Mouse (Mus musculus): Measurements from ENCODE around the gene Med29. TPM values are rescaled to one million over a fixed set of nuclear protein-coding genes. Genes with fewer than 3 reads are reported as not detected.

Med29 gene
- polyA plus RNA-seq, 1 experiment from 2014 or later, result 46.6 TPM

DNA sequence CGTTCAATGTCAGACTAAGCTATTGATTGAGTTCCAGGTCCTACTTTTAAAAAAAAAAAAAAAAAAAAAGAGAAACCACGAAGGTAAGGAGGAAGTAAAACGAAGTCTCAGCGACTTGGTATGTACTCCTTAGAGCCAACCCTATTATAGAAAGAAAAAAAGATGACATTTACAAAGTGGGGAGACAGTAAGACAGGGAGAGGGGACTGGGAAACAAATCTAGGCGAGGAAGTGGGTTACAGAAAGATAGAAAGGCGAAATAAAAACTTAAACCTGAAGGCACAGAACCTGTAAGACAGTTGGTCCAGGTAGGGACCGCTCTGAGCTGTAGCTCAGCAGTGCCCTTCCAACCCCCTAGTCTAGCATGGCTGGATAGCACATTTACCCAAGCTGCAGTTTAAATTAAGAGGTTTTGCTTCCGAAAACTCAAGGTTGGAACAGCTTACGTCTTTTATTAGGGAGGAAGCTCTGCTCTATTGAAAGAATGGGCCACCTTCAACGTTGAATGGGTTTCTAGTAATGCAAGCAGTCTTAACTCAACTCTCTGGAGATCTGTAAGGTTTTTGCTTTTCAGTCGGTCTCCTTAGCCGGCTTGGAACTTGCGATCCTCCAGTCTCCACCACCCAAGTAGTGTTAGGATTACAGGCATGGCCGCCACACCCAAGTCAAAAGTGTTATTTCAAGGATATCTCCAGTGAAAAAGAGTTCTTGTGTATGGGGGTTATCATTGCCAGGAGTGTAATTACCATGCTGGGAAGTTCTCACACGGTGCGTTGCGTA lies 12.1 kb downstream of the Med29 start, which contains the start of gene Zfp36:
Zfp36 (minus strand) TSS at position 17 of the 780 bp plus-strand sequence.
- Histone ChIP-seq H3K27me3 (replicated peaks) (no peaks in the 10 kb centered on the region), H3K9me3 (no peaks in the 10 kb centered on the region), H3K36me3 (replicated peaks) (0 out of 2 replicates have a peak, but pooled peaks cover 3% of the 10 kb centered on the region), H3K4me1 (peaks cover 42% of the 10 kb centered on the region), H3K4me2 (peak within 1 kb of the TSS; percentile 58), H3K9ac (peak within 1 kb of the TSS; percentile 52), H3K4me3 (peak within 1 kb of the TSS; percentile 43), H3K27ac (peak within 1 kb of the TSS; percentile 62)
- 57% methylated on average over 17 of the region's 17 CpGs for WGBS
- ATAC-seq (replicated peaks), result no peak

DNA sequence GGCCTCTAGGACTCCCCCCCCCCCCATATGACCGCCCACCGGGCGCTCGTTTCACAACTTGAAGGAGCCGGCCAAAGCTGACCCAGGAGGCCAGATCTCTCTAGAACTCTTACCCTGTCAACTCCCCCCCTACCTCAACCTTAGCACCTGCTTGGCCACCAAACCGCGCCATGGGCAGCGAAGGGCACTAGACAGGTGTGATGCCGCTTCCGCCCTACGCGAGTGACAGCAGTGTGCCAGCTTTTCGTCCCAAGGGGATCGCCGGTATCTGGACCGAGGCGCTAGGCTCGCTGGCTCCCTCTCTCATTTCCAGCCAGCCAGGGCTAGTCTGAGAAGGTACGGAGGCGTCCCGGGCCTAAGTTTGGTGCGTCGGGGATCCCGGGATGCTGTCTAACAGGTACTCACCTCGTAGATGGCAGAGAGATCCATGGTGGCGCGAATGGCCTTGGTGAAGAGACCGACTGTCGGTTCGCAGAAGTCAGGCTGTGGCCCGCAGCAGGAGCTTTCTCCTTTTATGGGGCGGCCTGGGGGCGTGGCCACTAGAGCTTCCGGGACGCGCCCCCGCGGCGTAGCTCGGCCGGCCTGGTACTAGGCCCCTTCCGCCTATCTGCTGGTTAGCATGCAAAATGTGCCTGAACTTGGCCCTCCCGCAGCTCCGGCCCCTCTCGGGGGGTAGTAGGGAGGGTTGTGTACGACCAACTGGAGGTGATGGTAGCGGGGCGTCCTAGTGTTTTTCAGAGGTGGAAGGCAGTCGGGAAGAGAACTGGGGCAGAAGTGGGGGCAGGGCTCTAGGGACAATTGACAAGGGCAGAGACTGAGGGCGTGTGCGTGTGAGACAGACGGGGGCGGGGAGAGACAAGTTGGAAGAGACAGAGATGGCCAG lies 13.5 kb downstream of the Med29 start:
- WGBS, result 1% methylated on average over 53 of the region's 53 CpGs
- Histone ChIP-seq H3K27me3 (replicated peaks) (no peaks in the 10 kb centered on the region), H3K9ac (peak overlapping the region; percentile 52), H3K36me3 (replicated peaks) (no peaks in the 10 kb centered on the region), H3K4me1 (peaks cover 47% of the 10 kb centered on the region), H3K4me2 (peak overlapping the region; percentile 58), H3K4me3 (peak overlapping the region; percentile 43), H3K9me3 (no peaks in the 10 kb centered on the region), H3K27ac (peak overlapping the region; percentile 55)
- ATAC-seq (replicated peaks), result 0 out of 2 replicates have a peak, but pooled peaks have one; percentile 31

DNA sequence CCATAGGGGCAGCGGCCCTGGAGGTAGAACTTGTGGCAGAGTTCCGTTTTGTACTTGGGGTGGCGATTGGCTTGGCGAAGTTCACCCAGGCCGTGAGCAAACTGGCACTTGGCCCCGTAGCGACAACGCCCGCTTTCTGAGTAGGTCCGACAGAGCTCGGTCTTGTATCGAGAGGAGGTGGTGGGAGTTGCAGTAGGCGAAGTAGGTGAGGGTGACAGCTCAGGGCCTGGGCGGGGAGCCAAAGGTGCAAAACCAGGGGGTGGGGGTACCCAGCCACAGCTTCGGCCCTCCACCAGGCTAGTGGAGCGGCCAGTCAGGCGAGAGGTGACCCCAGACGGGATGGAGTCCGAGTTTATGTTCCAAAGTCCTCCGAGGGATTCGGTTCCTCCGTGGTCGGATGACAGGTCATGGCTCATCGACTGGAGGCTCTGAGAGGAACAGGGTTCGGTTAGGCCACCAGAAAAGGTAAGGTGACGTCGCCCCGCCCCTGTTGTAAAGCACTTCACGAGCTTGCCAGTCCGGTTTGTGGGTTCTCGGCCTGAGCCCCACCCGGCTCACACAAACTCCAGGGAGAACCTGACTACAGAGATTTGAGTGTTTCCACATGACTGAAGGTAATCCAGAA lies 14.3 kb downstream of the Med29 start:
- WGBS, result 53% methylated on average over 32 of the region's 32 CpGs
- Histone ChIP-seq H3K36me3 (replicated peaks) (no peaks in the 10 kb centered on the region), H3K9ac (peak overlapping the region; percentile 52), H3K4me1 (peaks cover 52% of the 10 kb centered on the region), H3K4me2 (peak overlapping the region; percentile 58), H3K4me3 (peak overlapping the region; percentile 43), H3K9me3 (no peaks in the 10 kb centered on the region), H3K27me3 (replicated peaks) (no peaks in the 10 kb centered on the region), H3K27ac (peak overlapping the region; percentile 55; the same call in 1 of the 2 replicates)
- no peak for ATAC-seq (replicated peaks)

DNA sequence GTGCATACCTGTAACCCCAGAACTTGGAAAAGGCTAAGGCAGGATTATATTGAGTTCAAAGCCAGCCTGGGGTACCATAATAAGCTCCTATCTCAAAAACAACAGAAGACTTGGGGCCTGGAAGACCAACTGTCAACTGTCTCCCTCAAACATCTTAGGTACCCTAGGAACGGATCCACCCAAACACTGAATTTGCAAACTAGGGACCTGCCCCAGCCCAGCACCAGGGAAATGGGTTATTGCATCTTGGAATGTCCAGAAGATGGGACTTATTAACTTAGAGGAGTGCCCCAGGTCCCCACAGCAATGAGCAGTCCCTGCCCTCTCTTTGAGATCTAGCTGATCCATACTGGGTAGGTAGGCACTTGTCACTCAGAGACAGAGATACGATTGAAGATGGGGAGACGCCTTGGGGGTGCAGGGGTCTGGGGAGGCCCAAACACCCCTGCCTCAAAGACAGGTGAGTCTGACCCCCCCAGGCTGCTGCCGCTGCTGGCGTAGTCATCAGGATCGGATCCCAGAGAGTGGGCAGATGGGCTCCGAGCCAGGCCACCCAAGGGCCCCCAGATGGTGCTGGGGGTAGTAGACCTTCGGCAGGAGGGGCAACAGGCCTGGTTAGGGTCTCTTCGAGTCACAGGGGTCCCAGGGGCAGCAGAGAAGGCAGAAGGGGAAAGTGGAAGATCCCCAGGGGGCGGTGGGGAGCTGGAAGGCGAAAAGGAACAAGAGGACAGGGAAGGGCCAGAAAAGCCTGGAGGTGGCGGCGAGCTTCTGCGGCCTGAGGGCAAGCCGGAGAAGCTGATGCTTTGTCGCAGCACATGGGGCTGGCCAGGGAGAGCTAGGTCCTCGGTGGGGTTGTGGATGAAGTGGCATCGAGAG lies 15.1 kb downstream of the Med29 start:
- Histone ChIP-seq H3K4me3 (no peak overlapping the region), H3K27me3 (replicated peaks) (no peaks in the 10 kb centered on the region), H3K36me3 (replicated peaks) (no peaks in the 10 kb centered on the region), H3K4me1 (peaks cover 52% of the 10 kb centered on the region), H3K4me2 (peak overlapping the region; percentile 58), H3K27ac (no peak overlapping the region), H3K9ac (no peak overlapping the region), H3K9me3 (no peaks in the 10 kb centered on the region)
- ATAC-seq (replicated peaks), result no peak
- 74% methylated on average over 18 of the region's 18 CpGs for WGBS

DNA sequence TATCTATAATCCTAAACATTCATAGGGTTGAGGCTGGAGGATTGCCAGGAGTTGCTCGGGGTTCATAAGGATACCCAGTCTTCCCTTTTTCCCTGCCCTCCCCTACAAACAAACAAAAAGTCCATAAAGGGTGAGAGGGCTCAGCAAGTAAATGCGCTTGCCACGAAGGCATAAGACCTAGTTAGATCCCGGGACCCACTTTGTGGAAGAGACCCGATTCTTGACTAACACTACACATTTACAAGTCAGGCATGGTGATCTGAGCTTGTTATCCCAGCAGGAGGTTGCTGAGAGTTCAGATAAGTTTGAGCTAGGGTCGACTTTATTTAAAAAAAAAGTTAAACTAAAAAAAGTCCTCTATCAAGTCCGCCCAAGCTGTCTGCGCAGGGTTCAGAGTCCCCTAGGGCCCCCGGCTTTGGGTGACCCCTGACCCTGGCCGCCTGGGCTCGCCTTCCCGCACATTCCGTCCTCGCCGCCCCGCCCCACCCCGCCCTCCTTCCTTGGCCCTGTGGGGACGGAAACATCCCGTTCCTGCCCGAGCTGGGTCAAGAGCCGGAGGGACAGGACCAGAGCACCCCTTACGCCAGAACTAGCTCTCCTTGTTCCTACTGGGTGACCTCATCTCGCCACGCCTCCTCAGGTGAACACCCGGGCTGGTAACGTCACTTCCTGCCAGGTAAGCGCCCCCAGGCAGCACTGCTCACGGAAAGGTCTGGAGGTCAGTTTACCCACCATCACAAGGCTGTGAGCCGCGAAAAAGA lies 16.3 kb downstream of the Med29 start:
- no peak for ATAC-seq (replicated peaks)
- no peaks in the 10 kb centered on the region for H3K9me3 ChIP-seq
- H3K27me3 ChIP-seq (replicated peaks), result no peaks in the 10 kb centered on the region
- peak overlapping the region; percentile 80 for H3K27ac ChIP-seq
- H3K4me3 ChIP-seq, result peak overlapping the region; percentile 41
- WGBS, result 7% methylated on average over 29 of the region's 30 CpGs
- no peaks in the 10 kb centered on the region for H3K36me3 ChIP-seq (replicated peaks)
- peak overlapping the region; percentile 68 for H3K4me2 ChIP-seq
- peak overlapping the region; percentile 46 for H3K9ac ChIP-seq
- peaks cover 49% of the 10 kb centered on the region for H3K4me1 ChIP-seq

DNA sequence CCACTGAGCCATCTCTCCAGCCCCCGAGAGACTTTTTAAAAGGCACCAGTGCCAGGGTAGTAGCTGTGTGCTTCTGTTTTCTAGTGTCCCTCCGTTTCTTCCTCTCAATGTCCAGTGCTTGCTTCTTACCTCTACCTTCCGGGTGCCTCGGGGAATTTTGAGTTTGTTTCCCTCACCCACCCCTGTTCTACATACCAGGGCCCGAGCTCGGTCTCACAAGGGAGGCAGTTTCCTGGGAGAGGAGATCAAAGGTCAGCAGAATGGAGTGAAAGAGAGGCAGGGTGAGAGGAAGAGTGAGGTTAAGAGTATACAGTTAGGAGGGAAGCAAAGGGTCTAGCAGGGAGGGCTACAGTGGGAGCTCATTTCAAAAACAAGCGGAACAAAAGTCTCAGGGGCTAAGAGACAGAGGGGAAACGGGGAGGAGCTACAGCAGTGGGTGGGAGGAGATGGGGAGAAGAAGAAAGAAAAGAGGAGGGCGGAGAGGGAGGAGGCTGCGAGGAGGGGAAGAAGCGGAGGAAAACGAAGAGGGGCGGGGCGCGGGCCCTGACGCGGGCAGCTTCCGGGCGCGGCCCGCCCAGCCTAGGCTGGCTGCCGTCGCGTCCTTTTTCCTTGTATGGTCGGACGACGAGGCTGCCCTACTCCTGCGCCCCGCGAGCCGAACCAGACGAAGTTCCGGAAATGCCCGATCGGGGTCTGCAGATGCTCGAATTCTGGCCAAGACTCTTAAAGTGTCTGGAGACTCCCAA lies 17.2 kb downstream of the Med29 start:
- 0 out of 2 replicates have a peak, but pooled peaks have one; percentile 12 for ATAC-seq (replicated peaks)
- Histone ChIP-seq H3K4me2 (peak overlapping the region; percentile 68), H3K27me3 (replicated peaks) (no peaks in the 10 kb centered on the region), H3K9ac (peak overlapping the region; percentile 46), H3K4me1 (peaks cover 54% of the 10 kb centered on the region), H3K27ac (peak overlapping the region; percentile 80), H3K36me3 (replicated peaks) (no peaks in the 10 kb centered on the region), H3K4me3 (peak overlapping the region; percentile 41), H3K9me3 (no peaks in the 10 kb centered on the region)
- 1% methylated on average over 34 of the region's 36 CpGs for WGBS

DNA sequence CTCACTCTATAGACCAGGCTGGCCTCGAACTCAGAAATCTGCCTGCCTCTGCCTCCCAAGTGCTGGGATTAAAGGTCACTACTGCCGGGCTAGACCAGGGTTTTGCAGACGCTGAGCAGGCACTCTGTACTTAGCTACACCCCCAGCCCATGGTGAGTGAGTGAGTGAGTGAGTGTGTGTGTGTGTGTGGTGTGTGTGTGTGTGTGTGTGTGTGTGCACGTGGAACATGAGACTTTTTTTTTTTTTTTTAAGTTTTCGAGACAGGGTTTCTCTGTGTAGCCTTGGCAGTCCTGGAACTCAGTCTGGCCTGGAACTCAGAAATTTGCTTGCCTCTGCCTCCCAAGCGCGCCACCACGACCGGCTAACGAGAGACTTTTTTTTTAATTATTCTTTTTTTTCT lies 17.9 kb downstream of the Med29 start:
- peaks cover 59% of the 10 kb centered on the region for H3K4me1 ChIP-seq
- no peak overlapping the region for H3K27ac ChIP-seq
- H3K4me2 ChIP-seq, result no peak overlapping the region
- H3K9ac ChIP-seq, result no peak overlapping the region
- 82% methylated on average over 10 of the region's 10 CpGs for WGBS
- ATAC-seq (replicated peaks), result no peak
- no peaks in the 10 kb centered on the region for H3K9me3 ChIP-seq
- H3K4me3 ChIP-seq, result no peak overlapping the region
- no peaks in the 10 kb centered on the region for H3K27me3 ChIP-seq (replicated peaks)
- no peaks in the 10 kb centered on the region for H3K36me3 ChIP-seq (replicated peaks)

DNA sequence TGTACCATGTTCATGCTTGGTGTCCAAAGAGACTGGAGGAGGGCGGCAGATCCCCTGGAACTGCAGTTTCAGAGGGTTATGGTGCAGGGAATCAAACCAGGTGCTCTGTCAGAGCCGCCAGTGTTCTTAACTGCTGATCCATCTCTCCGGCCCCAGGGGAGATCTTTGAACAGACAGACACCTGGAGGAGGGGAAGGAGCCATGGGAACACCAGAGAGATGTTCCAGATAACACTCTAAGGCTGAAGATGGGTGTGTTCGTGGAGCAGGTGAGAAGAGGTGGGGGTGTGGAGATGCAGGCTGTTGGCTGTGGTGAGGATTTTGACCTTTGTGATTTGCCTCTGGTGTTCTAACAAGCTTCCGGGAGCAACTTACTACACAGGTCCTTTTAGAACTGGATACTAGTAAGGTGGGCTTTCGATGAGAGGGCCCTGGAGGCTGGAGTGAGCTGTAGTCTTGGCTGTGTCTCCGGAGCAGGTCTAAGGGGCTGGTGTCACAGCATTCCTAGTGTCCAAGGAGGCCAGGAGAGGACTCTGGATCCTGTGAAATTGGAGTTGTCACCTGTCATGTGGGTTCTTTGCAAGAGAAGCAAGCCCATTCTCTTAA lies 18.5 kb downstream of the Med29 start:
- 86% methylated on average over 7 of the region's 7 CpGs for WGBS
- peak overlapping the region; percentile 4; the same call in 1 of the 2 replicates for H3K27ac ChIP-seq
- no peak overlapping the region for H3K4me3 ChIP-seq
- no peak for ATAC-seq (replicated peaks)
- no peaks in the 10 kb centered on the region for H3K9me3 ChIP-seq
- peaks cover 53% of the 10 kb centered on the region for H3K4me1 ChIP-seq
- no peaks in the 10 kb centered on the region for H3K27me3 ChIP-seq (replicated peaks)
- no peak overlapping the region; the same call in 1 of the 2 replicates for H3K9ac ChIP-seq
- H3K36me3 ChIP-seq (replicated peaks), result no peaks in the 10 kb centered on the region
- H3K4me2 ChIP-seq, result no peak overlapping the region

DNA sequence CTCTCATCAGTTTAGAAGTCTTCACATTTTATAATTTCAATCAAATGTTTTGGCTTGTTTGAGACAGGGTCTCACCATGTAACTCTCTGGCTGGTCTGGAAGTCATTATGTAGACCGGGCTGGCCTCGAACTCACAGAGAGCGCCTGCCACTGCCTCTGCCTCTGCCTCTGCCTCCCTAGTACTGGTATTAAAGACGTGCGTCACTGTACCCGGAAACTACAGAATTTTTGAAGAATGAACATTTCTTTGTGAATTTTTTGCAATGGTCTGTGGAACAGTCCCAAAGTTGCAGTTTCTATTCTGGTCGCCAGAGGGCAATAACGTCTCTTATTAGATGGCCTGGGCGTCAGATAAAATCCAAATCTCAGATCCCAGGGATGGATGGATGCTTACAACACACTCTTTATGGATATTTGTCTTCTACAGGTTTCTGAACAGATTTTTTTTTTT lies 19.4 kb downstream of the Med29 start:
- Histone ChIP-seq H3K9ac (no peak overlapping the region), H3K4me1 (peaks cover 45% of the 10 kb centered on the region), H3K36me3 (replicated peaks) (no peaks in the 10 kb centered on the region), H3K4me3 (peak overlapping the region; percentile 84), H3K27ac (peak overlapping the region; percentile 89), H3K9me3 (no peaks in the 10 kb centered on the region), H3K27me3 (replicated peaks) (no peaks in the 10 kb centered on the region), H3K4me2 (peak overlapping the region; percentile 95)
- ATAC-seq (replicated peaks), result peak; percentile 27
- 1% methylated on average over 9 of the region's 9 CpGs for WGBS

All from midbrain, embryonic 15.5 days (tissue).